Mouse (Mus musculus) stomach, postnatal 0 days (tissue): ENCODE measurements around the gene Atl3.

Experiments used
- CTCF ChIP-seq: IDR thresholded peaks from 2 replicates; pipeline ENCODE4 v1.5.1; 2016; ENCODE audit warnings: antibody characterized with exemption, low read depth, mild to moderate bottlenecking, moderate library complexity
- EP300 ChIP-seq: optimal IDR thresholded peaks from 2 replicates; pipeline ENCODE3; 2016; ENCODE audit warnings: antibody characterized with exemption

- TF ChIP-seq CTCF (no peak), EP300 (no peak)
Observed at GRCm38 (mm10) chr19:7502432-7502831, 8.6 kb downstream of the Atl3 start.
